In the genomic region with DNA sequence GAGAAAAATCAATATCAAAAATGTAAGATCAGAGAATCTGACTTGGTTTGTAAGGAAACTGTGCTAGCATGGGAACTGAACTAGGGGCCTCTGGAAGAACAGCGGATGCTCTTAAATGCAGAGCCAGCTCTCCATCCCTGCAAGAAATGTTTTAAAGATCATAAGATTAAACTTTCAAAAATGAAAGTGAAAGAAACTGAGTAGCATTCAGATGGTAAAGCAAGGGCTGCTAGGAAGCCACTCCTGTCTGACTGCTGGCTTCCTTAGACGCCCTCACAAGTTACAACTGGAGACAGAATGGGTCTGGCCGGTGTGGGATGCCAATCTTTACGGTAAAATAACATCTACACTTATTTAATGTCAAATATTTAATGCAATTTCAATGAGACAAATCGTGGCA, we compare ENCODE assay signal across 21 mouse cellular contexts. TPM values are rescaled to one million over a fixed set of nuclear protein-coding genes. Genes with fewer than 3 reads are reported as not detected.
DNase-seq lines count a peak whose midpoint lies in the region; ATAC-seq lines count a peak whose summit lies in the region.
"Had no signal": no experiment of that assay in that cellular context is flagged by ENCODE, and none has a peak within 500 bp of the region (broad histone marks: within the 10 kb centered on the region; RNA-seq: fewer than 3 reads in every experiment).

No protein-coding gene starts in this region.

- 65% methylated on average over 5 of the region's 5 CpGs for WGBS in heart, embryonic 14.5 days
- WGBS in embryonic facial prominence, embryonic 10.5 days, result 78% methylated on average over 5 of the region's 5 CpGs

- peak overlapping the region; percentile 47 for H3K4me2 ChIP-seq in heart, embryonic 14.5 days (ENCODE audit: low read length)
- H3K4me2 ChIP-seq: embryonic facial prominence, embryonic 13.5 days; forebrain, embryonic 12.5 days; midbrain, embryonic 13.5 days had no signal

- H3K27me3 ChIP-seq in heart, embryonic 14.5 days (ENCODE audit: control insufficient read depth, insufficient read depth, low read length), result no peaks in the 10 kb centered on the region
- no peaks in the 10 kb centered on the region for H3K27me3 ChIP-seq in embryonic facial prominence, embryonic 10.5 days (replicated peaks; ENCODE audit: low read depth, poor library complexity, severe bottlenecking)
- H3K27me3 ChIP-seq: embryonic facial prominence, embryonic 13.5 days; forebrain, embryonic 12.5 days; midbrain, embryonic 13.5 days had no signal

- H3K4me1 ChIP-seq in heart, embryonic 14.5 days (ENCODE audit: control insufficient read depth in 2 of 2, insufficient read depth in 2 of 2, low read length in 2 of 2), result no peaks in the 10 kb centered on the region
- H3K4me1 ChIP-seq in embryonic facial prominence, embryonic 10.5 days, result no peaks in the 10 kb centered on the region
- H3K4me1 ChIP-seq: embryonic facial prominence, embryonic 13.5 days; forebrain, embryonic 12.5 days; midbrain, embryonic 13.5 days had no signal

- no peak for DNase-seq in heart, postnatal 14 days
- DNase-seq in thymus, postnatal 0 days (ENCODE audit: low spot score), result peak; percentile 6
- no peak for DNase-seq in thymus, adult 18-20 months
- DNase-seq in induced T-regulatory cell, adult 2 months (ENCODE audit: low read depth), result peak; percentile 30
- DNase-seq in layer of hippocampus, postnatal 25 days (ENCODE audit: extremely low spot score in 1 of 2, low spot score in 1 of 2), result no peak
- no peak for DNase-seq in cerebellum, adult 11-12 months
- DNase-seq in embryonic facial prominence, embryonic 10.5 days (ENCODE audit: low spot score), result no peak
- DNase-seq: adrenal gland, adult 8-10 months; cerebellum, postnatal 25 days; heart, adult 2 months; liver; lung, postnatal 10 days; right cerebral cortex, postnatal 4 days; thymus, postnatal 4 days had no signal

- no peak for ATAC-seq in heart, embryonic 14.5 days (ENCODE audit: insufficient number of reproducible peaks, insufficient read depth, low FRiP score, low read depth)
- ATAC-seq: hindbrain, postnatal 0 days; midbrain, embryonic 13.5 days had no signal

- intact Hi-C loops in heart, postnatal 14 days (cut with DNase I), result loop anchor here (5.0 kb wide), 1 partner anchor 1270 kb away; no protein-coding TSS in a partner anchor

- H3K4me3 ChIP-seq in heart, embryonic 14.5 days (ENCODE audit: control insufficient read depth in 1 of 2, insufficient read depth in 1 of 2, low read depth in 1 of 2, low read length in 2 of 2), result no peak overlapping the region
- H3K4me3 ChIP-seq in embryonic facial prominence, embryonic 10.5 days, result no peak overlapping the region
- H3K4me3 ChIP-seq: embryonic facial prominence, embryonic 13.5 days; forebrain, embryonic 12.5 days; heart, adult 2 months; midbrain, embryonic 13.5 days had no signal

- H3K9me3 ChIP-seq in heart, embryonic 14.5 days (ENCODE audit: control insufficient read depth, low read length), result no peaks in the 10 kb centered on the region
- no peaks in the 10 kb centered on the region for H3K9me3 ChIP-seq in embryonic facial prominence, embryonic 10.5 days
- H3K9me3 ChIP-seq: embryonic facial prominence, embryonic 13.5 days; forebrain, embryonic 12.5 days; midbrain, embryonic 13.5 days had no signal

- H3K9ac ChIP-seq in heart, embryonic 14.5 days (ENCODE audit: low read length), result no peak overlapping the region
- H3K9ac ChIP-seq: embryonic facial prominence, embryonic 13.5 days; forebrain, embryonic 12.5 days; midbrain, embryonic 13.5 days had no signal

- H3K27ac ChIP-seq in heart, embryonic 14.5 days (replicated peaks in 1 of 2; ENCODE audit: control insufficient read depth in 1 of 2, insufficient read depth in 1 of 2, low read depth in 2 of 2, low read length in 2 of 2), result no peak overlapping the region
- H3K27ac ChIP-seq in embryonic facial prominence, embryonic 10.5 days (replicated peaks), result no peak overlapping the region
- H3K27ac ChIP-seq: embryonic facial prominence, embryonic 13.5 days; forebrain, embryonic 12.5 days; heart, adult 2 months; hindbrain, postnatal 0 days; midbrain, embryonic 13.5 days had no signal

- no peaks in the 10 kb centered on the region for H3K36me3 ChIP-seq in heart, embryonic 14.5 days (ENCODE audit: control insufficient read depth, insufficient read depth, low read length)
- no peaks in the 10 kb centered on the region for H3K36me3 ChIP-seq in embryonic facial prominence, embryonic 10.5 days (replicated peaks)
- H3K36me3 ChIP-seq: embryonic facial prominence, embryonic 13.5 days; forebrain, embryonic 12.5 days; midbrain, embryonic 13.5 days had no signal

RNA-seq across cellular contexts. Expression of gene Yipf7, which starts 20.4 kb away (rescaled TPM):
- polyA plus RNA-seq in heart, embryonic 14.5 days (2014; fragmentation: Nextera tagmentation; extraction: Ambion mirVana), result 13.6 and 16.4 TPM in 2 replicates
- 100 to 1,000 TPM; 126 to 146 TPM for total RNA-seq in heart, postnatal 14 days (2021)
- polyA plus RNA-seq in thymus, postnatal 0 days (2015; fragmentation: Nextera tagmentation; extraction: Ambion mirVana), result 0.27 TPM in 1 of 2 replicates, not detected in the other
- total RNA-seq in layer of hippocampus, postnatal 25 days (2021), result not detected
- polyA plus RNA-seq in embryonic facial prominence, embryonic 10.5 days (2016; fragmentation: Nextera tagmentation; extraction: Ambion mirVana), result not detected in 2 replicates
- total RNA-seq: adrenal gland, adult 8-10 months; hindbrain, postnatal 0 days; left cerebral cortex, postnatal 10 days had no signal
- polyA plus RNA-seq: embryonic facial prominence, embryonic 13.5 days; forebrain, embryonic 12.5 days; hindbrain, postnatal 0 days; kidney, embryonic 16.5 days; midbrain, embryonic 13.5 days had no signal

RNA-seq across cellular contexts. Expression of gene Guf1, which starts 34.7 kb away (rescaled TPM):
- 38.3 and 38.6 TPM in 2 replicates for polyA plus RNA-seq in heart, embryonic 14.5 days (2014; fragmentation: Nextera tagmentation; extraction: Ambion mirVana)
- total RNA-seq in heart, postnatal 14 days (2021), result 10 to 100 TPM; 27.7 to 30.5 TPM
- 26.3 and 30.3 TPM in 2 replicates for polyA plus RNA-seq in thymus, postnatal 0 days (2015; fragmentation: Nextera tagmentation; extraction: Ambion mirVana)
- total RNA-seq in layer of hippocampus, postnatal 25 days (2021), result 10 to 100 TPM; 22.0 to 27.4 TPM
- polyA plus RNA-seq in embryonic facial prominence, embryonic 10.5 days (2016; fragmentation: Nextera tagmentation; extraction: Ambion mirVana), result 48.4 and 49.5 TPM in 2 replicates

Comparison
In these comparisons a context has a peak if more than half of its experiments do, and no peak if none do; other contexts are left out.
1. DNase-seq: peak in thymus, postnatal 0 days (single experiment) and induced T-regulatory cell, adult 2 months (single experiment); none in heart, postnatal 14 days (0 of 2), thymus, adult 18-20 months (0 of 2), layer of hippocampus, postnatal 25 days (0 of 2), cerebellum, adult 11-12 months (single experiment) and embryonic facial prominence, embryonic 10.5 days (single experiment).
2. RNA of gene Yipf7, which starts 20.4 kb away (polyA plus RNA-seq): 13.6 to 16.4 TPM in heart, embryonic 14.5 days; not detected in embryonic facial prominence, embryonic 10.5 days and 0.27 TPM in thymus, postnatal 0 days; every median in the first group is over 10 times any median in the second.